Mouse (Mus musculus) hindlimb bud, embryonic 11.5 days (tissue): ENCODE measurements around the gene Gm27021.

Experiments
- DNase-seq: peaks from one replicate; pipeline ENCODE4 v3.0.0-alpha.2; 2012; ENCODE audit warnings: low read depth, low spot score; ENCODE audit errors: extremely low spot score

The Gm27021 gene

GRCm38 (mm10) chr8:120569123-120569522, 98.8 kb downstream of the Gm27021 start:
- no peak for DNase-seq

DNA sequence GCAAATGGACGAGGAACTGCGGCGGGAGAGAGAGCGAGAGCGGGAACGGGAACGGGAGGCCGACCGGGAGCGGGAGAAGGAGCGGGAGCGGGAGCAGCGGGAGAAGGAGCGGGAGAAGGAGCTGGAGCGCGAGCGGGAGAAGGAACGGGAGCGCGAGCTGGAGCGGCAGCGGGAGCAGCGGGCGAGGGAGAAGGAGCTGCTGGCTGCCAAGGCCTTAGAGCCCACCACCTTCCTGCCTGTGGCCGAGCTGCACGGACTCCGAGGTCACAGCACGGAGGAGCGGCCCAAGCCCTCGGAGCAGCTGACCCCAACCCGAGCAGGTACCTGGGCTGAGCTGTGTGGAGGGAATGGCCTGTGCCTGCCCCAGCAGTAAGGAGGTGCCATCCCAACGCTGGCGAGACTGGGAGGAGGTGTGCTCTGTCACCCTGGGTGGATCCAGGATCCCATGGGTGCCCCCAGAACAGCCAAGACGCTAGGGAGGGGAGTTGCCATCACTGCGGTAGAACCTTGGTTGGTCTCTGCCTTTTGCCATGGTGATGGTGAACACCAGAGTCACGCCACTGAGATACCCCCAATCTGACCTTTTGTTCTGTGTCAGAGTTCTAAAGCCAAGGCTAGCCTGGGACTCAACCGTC, 99.6 kb downstream of the Gm27021 start:
- DNase-seq: no peak

GRCm38 (mm10) chr8:120567731-120568130, 100.1 kb downstream of the Gm27021 start:
- DNase-seq: no peak

DNA sequence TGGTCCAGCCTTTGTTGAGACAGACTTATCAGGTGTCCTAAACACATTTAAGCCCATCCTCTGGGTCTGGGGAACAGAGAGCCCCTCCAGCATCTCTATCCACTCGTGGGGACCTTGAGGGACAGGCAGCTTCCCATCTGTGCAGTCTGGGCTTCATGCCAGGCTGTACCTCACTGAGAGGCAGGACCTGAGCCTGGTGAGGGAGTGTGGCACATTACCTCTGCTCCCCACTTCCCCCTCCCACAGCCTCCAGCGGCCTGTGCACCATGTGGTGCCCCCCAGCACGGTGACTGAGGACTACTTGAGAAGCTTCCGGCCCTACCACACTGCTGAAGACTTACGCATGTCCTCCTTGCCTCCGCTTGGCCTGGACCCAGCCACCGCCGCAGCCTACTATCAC, 101.2 kb downstream of the Gm27021 start:
- no peak for DNase-seq

DNA sequence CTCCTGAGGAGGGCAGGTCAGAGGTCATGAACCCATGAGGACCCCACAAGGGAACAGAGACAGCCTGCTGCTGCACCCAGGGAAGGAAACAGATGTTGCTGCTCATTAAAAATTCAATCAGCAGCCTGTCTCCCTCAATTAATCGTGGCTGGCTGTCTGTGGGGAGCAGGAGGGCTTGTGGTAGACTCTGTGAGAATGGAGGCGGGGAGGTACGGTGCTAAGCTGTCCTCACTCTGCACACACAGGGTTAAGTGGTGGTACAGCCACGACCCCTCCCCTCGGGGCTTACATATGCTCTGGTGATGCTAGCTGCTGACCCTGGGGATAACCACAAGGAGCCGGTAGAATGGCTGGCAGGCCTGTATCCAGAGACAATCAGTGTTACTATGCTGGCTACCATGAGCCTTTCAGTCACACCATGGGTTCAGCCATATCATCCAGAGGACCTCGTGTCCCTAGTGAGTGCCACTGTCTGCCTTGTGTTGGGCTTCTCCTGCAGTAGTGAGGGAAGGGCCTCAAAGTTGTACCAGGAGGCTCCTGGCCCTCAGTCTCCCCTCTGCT, 102.6 kb downstream of the Gm27021 start:
- DNase-seq: no peak

DNA sequence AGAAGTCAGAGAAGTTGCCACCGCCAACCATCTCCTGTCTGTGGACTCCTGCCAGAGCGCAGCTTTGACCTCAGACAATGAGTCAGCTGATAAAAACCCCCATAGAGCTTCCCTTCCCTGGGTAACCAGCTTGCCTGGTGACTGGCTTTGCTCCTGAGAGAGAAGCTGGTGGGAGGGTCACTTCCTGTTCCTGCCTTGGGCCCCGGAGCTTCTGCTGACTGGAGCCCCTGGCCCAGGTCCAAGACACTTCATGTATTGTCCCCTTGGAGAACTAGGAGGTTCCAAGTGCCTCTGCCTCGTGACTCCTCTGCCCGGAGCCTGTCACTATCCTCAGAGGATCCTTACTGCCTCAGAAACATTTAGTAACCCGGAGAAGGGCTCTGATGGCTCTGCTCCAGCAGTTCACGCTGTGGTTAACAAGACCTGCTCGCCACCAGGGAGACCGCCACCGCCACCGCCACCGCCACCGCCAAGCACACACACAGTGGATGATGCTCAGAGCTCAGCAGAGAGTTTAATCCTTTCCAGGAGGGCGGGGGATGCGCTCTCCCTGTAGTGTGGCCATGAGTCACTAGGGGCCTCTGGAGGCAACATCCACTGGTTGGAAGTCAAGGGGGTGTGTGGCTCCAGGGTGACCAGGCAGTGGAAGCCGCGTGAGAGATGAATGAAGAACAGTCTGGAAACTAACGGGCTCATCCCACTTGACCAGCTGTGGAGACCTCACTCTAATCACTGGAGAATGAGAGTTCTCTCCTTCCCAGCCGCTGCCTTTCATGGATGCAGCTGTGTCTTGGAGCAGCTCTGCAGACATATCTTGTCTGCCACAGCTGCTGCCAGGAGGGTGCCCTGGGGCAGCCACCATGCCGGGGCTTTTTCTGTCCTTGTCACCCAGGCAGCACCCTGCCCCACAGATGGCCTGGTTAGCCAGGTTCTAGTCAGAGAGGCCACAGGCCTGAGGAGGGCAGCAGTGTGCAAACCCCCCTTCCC, 103.7 kb downstream of the Gm27021 start:
- no peak for DNase-seq

- DNase-seq: no peak
Measured at GRCm38 (mm10) chr8:120563348-120563724, 104.5 kb downstream of the Gm27021 start.

DNA sequence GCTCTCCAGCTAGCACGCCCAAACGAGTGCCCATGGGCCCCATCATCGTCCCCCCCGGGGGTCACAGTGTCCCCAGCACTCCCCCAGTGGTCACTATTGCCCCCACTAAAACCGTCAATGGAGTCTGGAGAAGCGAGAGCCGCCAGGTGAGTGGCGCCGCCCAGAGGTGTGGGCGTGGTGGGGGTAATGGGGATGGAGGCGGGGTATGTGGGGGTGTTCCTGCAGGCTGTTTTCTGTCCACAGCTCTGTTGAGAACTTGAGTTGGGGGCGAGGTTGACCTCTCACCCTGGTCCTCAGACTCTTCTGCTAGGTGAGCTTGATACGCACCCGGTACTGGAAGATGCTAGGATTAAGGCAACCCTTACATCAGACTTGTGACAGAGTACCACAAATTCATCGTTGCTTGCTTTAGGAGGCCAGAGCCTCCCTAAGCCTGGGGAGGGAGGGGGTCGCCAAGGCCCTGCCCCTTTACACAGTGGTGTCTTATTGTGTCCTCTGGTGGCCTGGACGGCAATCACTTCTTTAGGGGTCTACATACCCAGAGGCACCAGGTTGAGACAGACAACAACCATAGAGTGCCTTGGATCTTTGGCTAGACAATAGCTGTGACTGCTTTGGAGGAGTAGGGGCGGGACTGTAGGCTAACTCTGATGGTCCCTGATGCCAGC, 105.1 kb downstream of the Gm27021 start:
- no peak for DNase-seq

GRCm38 (mm10) chr8:120561539-120562435, 106.1 kb downstream of the Gm27021 start:
- DNase-seq: no peak

GRCm38 (mm10) chr8:120560535-120560934, 107.3 kb downstream of the Gm27021 start:
- DNase-seq: no peak

DNA sequence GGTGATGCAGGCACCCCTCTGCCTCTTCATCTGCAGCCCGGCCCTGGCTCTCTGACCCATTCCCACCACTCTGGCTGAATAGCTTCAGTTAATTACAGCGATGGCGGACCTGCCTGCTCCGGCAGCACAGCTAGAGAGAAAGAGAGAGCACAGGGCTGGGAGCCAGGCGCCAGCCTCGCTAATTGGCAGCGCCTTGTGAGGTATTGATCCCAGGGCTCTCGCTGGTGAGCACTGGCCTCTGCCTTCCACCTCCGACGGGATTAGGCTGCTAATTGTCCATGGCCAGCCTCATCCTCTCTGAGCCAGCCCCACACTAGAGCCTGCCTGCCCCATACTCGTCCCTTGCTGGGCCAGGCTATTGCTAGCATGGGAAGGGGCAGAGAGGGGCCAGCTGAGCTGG, 108.2 kb downstream of the Gm27021 start:
- no peak for DNase-seq
